Comparison of ENCODE assay signal across 27 mouse cellular contexts in the genomic region with DNA sequence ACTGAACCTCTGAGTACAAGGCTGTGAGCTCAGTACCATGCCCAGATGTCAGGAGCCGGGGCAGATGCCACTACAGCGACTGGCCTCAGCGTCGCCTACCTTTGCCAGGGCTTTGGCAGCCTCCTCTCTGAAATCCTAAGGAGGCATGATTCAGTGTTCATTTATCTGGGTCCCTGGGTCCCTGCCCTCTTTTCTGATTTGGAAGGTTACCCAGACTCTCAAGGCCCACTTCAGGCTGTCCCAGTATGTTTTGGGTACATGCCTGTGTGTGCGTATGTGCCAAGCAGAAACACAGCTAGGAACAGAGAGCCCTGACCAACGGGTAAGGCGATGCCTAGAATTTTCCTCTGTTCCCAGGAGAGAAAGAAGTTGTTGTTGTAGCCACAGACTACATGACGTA. TPM values are rescaled to one million over a fixed set of nuclear protein-coding genes. Genes with fewer than 3 reads are reported as not detected.
DNase-seq lines count a peak whose midpoint lies in the region; TF ChIP-seq lines count a peak whose summit lies in the region.
"Had no signal": no experiment of that assay in that cellular context is flagged by ENCODE, and none has a peak within 500 bp of the region (broad histone marks: within the 10 kb centered on the region; RNA-seq: fewer than 3 reads in every experiment).

No protein-coding gene starts in this region.

- peak; percentile 23 to 76 for DNase-seq in adrenal gland, adult (ENCODE audit: inconsistent age in 2 of 2, low spot score in 1 of 2)
- DNase-seq in adrenal gland, postnatal 25 days, result no peak
- DNase-seq in gastrocnemius, adult 18-20 months (ENCODE audit: low spot score), result peak; percentile 12
- no peak for DNase-seq in gastrocnemius, postnatal 25 days
- peak; percentile 22 for DNase-seq in heart, adult 8-10 months (ENCODE audit: low spot score)
- DNase-seq in heart, embryonic 10.5 days (ENCODE audit: low spot score), result no peak
- no peak for DNase-seq in MN1 (ENCODE audit: low spot score)
- DNase-seq: cerebellum, adult 18-20 months; cerebellum, adult 9-11 months; kidney, adult 2 months had no signal

- no peaks in the 10 kb centered on the region for H3K4me1 ChIP-seq in heart, embryonic 10.5 days
- H3K4me1 ChIP-seq: forebrain, embryonic 10.5 days; hindbrain, embryonic 15.5 days had no signal

- no peaks in the 10 kb centered on the region for H3K79me2 ChIP-seq in myocyte (ENCODE audit: control insufficient read depth, insufficient read depth)

- H3K4me2 ChIP-seq in myocyte (ENCODE audit: low read depth), result peak overlapping the region; percentile 68
- H3K4me2 ChIP-seq: hindbrain, embryonic 15.5 days had no signal

- no peaks in the 10 kb centered on the region for H3K36me3 ChIP-seq in heart, embryonic 10.5 days
- H3K36me3 ChIP-seq in myocyte (ENCODE audit: control insufficient read depth, insufficient read depth), result no peaks in the 10 kb centered on the region
- H3K36me3 ChIP-seq: embryonic facial prominence, embryonic 10.5 days; forebrain, embryonic 10.5 days; hindbrain, embryonic 15.5 days had no signal

- no peak for TF ChIP-seq POLR2A in myocyte (IDR thresholded peaks at IDR 0.05; ENCODE audit: insufficient read length, low read depth)

- WGBS in heart, embryonic 10.5 days, result 88% methylated on average over 8 of the region's 8 CpGs

- H3K27me3 ChIP-seq in heart, embryonic 10.5 days (ENCODE audit: insufficient read depth, poor library complexity, severe bottlenecking), result peaks cover 10% of the 10 kb centered on the region
- peaks cover 12% of the 10 kb centered on the region for H3K27me3 ChIP-seq in myocyte (ENCODE audit: control insufficient read depth, insufficient read depth, insufficient read length)
- H3K27me3 ChIP-seq: hindbrain, embryonic 15.5 days; Patski had no signal

- H3ac ChIP-seq in myocyte (ENCODE audit: control insufficient read depth, insufficient read length), result no peak overlapping the region

- H3K27ac ChIP-seq in heart, embryonic 10.5 days, result no peak overlapping the region
- H3K27ac ChIP-seq: embryonic facial prominence, embryonic 10.5 days; forebrain, embryonic 10.5 days; hindbrain, embryonic 15.5 days; kidney, postnatal 0 days had no signal

- H3K9me3 ChIP-seq in heart, embryonic 10.5 days, result no peaks in the 10 kb centered on the region
- H3K9me3 ChIP-seq: embryonic facial prominence, embryonic 10.5 days; forebrain, embryonic 10.5 days; hindbrain, embryonic 15.5 days had no signal

- H3K4me3 ChIP-seq in heart, embryonic 10.5 days, result no peak overlapping the region
- no peak overlapping the region for H3K4me3 ChIP-seq in myocyte
- H3K4me3 ChIP-seq: embryonic facial prominence, embryonic 10.5 days; forebrain, embryonic 10.5 days; hindbrain, embryonic 15.5 days had no signal

TF ChIP-seq in myocyte, 11 proteins besides CTCF, POLR2A, EP300 and RAD21:
- TF ChIP-seq REST (IDR thresholded peaks at IDR 0.05; ENCODE audit: insufficient read depth, insufficient read length) (no peak), TCF3 (IDR thresholded peaks at IDR 0.05; ENCODE audit: insufficient read length, low read depth) (no peak), MAX (IDR thresholded peaks at IDR 0.05; ENCODE audit: low read depth) (no peak), USF1 (IDR thresholded peaks at IDR 0.05; ENCODE audit: low read depth) (no peak), MYOD1 (IDR thresholded peaks at IDR 0.05; ENCODE audit: control insufficient read depth in 1 of 3, insufficient read length in 2 of 3, low read depth in 2 of 3) (no peak), TCF12 (IDR thresholded peaks at IDR 0.05; ENCODE audit: insufficient read depth, poor library complexity, severe bottlenecking) (no peak), SRF (IDR thresholded peaks at IDR 0.05; ENCODE audit: control insufficient read depth, insufficient read length, low read depth) (no peak), POLR2AphosphoS2 (IDR thresholded peaks at IDR 0.05; ENCODE audit: insufficient read length, low read depth) (no peak), CEBPB (IDR thresholded peaks at IDR 0.05; ENCODE audit: insufficient read depth, poor library complexity, severe bottlenecking) (no peak), MYOG (IDR thresholded peaks at IDR 0.05; ENCODE audit: control insufficient read depth in 1 of 3, insufficient read depth in 1 of 3, insufficient read length in 2 of 3, low read depth in 2 of 3) (no peak), E2F4 (IDR thresholded peaks at IDR 0.05; ENCODE audit: insufficient read depth) (no peak)
TF ChIP-seq in myocyte: peak in this region for 0.

RNA-seq across cellular contexts. Expression of a gene that starts 2.5 kb away (rescaled TPM):
- total RNA-seq in adrenal gland, postnatal 25 days (2021), result not detected in 2 replicates
- total RNA-seq in gastrocnemius, adult 18-20 months (2021), result not detected
- total RNA-seq in gastrocnemius, postnatal 25 days (2021), result not detected
- not detected for total RNA-seq in heart, adult 8-10 months (2022)
- polyA plus RNA-seq in heart, embryonic 10.5 days (2016; fragmentation: Nextera tagmentation; extraction: Ambion mirVana), result not detected in 2 replicates
- polyA plus RNA-seq in myocyte (2012; fragmentation: generic; extraction: Trizol), result not detected
- total RNA-seq: gastrocnemius, adult 8-10 months; gastrocnemius, postnatal 4 days; heart, postnatal 14 days; MEL had no signal
- polyA plus RNA-seq: activated CD4-positive, CD25-positive, alpha-beta regulatory T cell, adult 4 months; C2C12; embryonic facial prominence, embryonic 10.5 days; embryonic facial prominence, embryonic 14.5 days; forebrain, embryonic 10.5 days; forebrain, embryonic 14.5 days; heart, embryonic 14.5 days; hindbrain, embryonic 11.5 days; hindbrain, embryonic 15.5 days; intestine, embryonic 16.5 days; kidney, adult 2 months; kidney, postnatal 0 days; Patski had no signal

RNA-seq across cellular contexts. Expression of a gene that starts 7.4 kb away (rescaled TPM):
- total RNA-seq in adrenal gland, postnatal 25 days (2021), result not detected in 2 replicates
- total RNA-seq in gastrocnemius, adult 18-20 months (2021), result 1 to 10 TPM; 4.5 to 5.0 TPM
- 10 to 100 TPM in 1 of 2 experiments, 1 to 10 TPM in 1; 5.7 to 20.3 TPM for total RNA-seq in gastrocnemius, postnatal 25 days (2021)
- 1 to 10 TPM in 2 of 4 experiments, under 1 TPM in 2; 0.50 to 1.3 (median 0.97) TPM for total RNA-seq in heart, adult 8-10 months (2022)
- polyA plus RNA-seq in heart, embryonic 10.5 days (2016; fragmentation: Nextera tagmentation; extraction: Ambion mirVana), result not detected in 2 replicates
- not detected for polyA plus RNA-seq in myocyte (2012; fragmentation: generic; extraction: Trizol)
- total RNA-seq: MEL had no signal
- polyA plus RNA-seq: activated CD4-positive, CD25-positive, alpha-beta regulatory T cell, adult 4 months; C2C12; embryonic facial prominence, embryonic 14.5 days; forebrain, embryonic 10.5 days; forebrain, embryonic 14.5 days; heart, embryonic 14.5 days; hindbrain, embryonic 11.5 days; hindbrain, embryonic 15.5 days; intestine, embryonic 16.5 days; kidney, adult 2 months; kidney, postnatal 0 days; Patski had no signal

RNA-seq across cellular contexts. Expression of a gene that starts 16.3 kb away (rescaled TPM):
- not detected in 2 replicates for total RNA-seq in adrenal gland, postnatal 25 days (2021)
- total RNA-seq in gastrocnemius, adult 18-20 months (2021), result not detected
- total RNA-seq in gastrocnemius, postnatal 25 days (2021), result not detected
- total RNA-seq in heart, adult 8-10 months (2022), result not detected
- not detected in 2 replicates for polyA plus RNA-seq in heart, embryonic 10.5 days (2016; fragmentation: Nextera tagmentation; extraction: Ambion mirVana)
- not detected for polyA plus RNA-seq in myocyte (2012; fragmentation: generic; extraction: Trizol)
- total RNA-seq: gastrocnemius, adult 8-10 months; gastrocnemius, postnatal 4 days; heart, postnatal 14 days; MEL had no signal
- polyA plus RNA-seq: activated CD4-positive, CD25-positive, alpha-beta regulatory T cell, adult 4 months; C2C12; embryonic facial prominence, embryonic 10.5 days; embryonic facial prominence, embryonic 14.5 days; forebrain, embryonic 10.5 days; forebrain, embryonic 14.5 days; heart, embryonic 14.5 days; hindbrain, embryonic 11.5 days; hindbrain, embryonic 15.5 days; intestine, embryonic 16.5 days; kidney, adult 2 months; kidney, postnatal 0 days; Patski had no signal

RNA-seq across cellular contexts. Expression of a gene that starts 22.2 kb away (rescaled TPM):
- total RNA-seq in adrenal gland, postnatal 25 days (2021), result not detected in 2 replicates
- not detected for total RNA-seq in gastrocnemius, adult 18-20 months (2021)
- not detected for total RNA-seq in gastrocnemius, postnatal 25 days (2021)
- total RNA-seq in heart, adult 8-10 months (2022), result not detected
- not detected in 2 replicates for polyA plus RNA-seq in heart, embryonic 10.5 days (2016; fragmentation: Nextera tagmentation; extraction: Ambion mirVana)
- not detected for polyA plus RNA-seq in myocyte (2012; fragmentation: generic; extraction: Trizol)
- total RNA-seq: gastrocnemius, adult 8-10 months; gastrocnemius, postnatal 4 days; heart, postnatal 14 days; MEL had no signal
- polyA plus RNA-seq: activated CD4-positive, CD25-positive, alpha-beta regulatory T cell, adult 4 months; C2C12; embryonic facial prominence, embryonic 10.5 days; embryonic facial prominence, embryonic 14.5 days; forebrain, embryonic 10.5 days; forebrain, embryonic 14.5 days; heart, embryonic 14.5 days; hindbrain, embryonic 15.5 days; intestine, embryonic 16.5 days; kidney, adult 2 months; kidney, postnatal 0 days; Patski had no signal

RNA-seq across cellular contexts. Expression of a gene that starts 32.4 kb away (rescaled TPM):
- total RNA-seq in adrenal gland, postnatal 25 days (2021), result 2.6 and 2.7 TPM in 2 replicates
- total RNA-seq in gastrocnemius, adult 18-20 months (2021), result 1 to 10 TPM; 2.4 to 3.0 TPM
- total RNA-seq in gastrocnemius, postnatal 25 days (2021), result 1 to 10 TPM; 3.9 to 8.5 TPM
- total RNA-seq in heart, adult 8-10 months (2022), result 1 to 10 TPM; 3.4 to 6.0 (median 4.3) TPM
- 0.26 and 1.5 TPM in 2 replicates for polyA plus RNA-seq in heart, embryonic 10.5 days (2016; fragmentation: Nextera tagmentation; extraction: Ambion mirVana)
- polyA plus RNA-seq in myocyte (2012; fragmentation: generic; extraction: Trizol), result 0.10 TPM
- total RNA-seq: MEL had no signal
- polyA plus RNA-seq: Patski had no signal

Comparison
In these comparisons a context has a peak if more than half of its experiments do, and no peak if none do; other contexts are left out.
1. DNase-seq: peak in adrenal gland, adult (2 of 2), gastrocnemius, adult 18-20 months (single experiment) and heart, adult 8-10 months (single experiment); none in adrenal gland, postnatal 25 days (single experiment), gastrocnemius, postnatal 25 days (single experiment), heart, embryonic 10.5 days (single experiment) and MN1 (single experiment).